Mouse (Mus musculus): ENCODE data around the gene Rbm28. TPM values are rescaled to one million over a fixed set of nuclear protein-coding genes. Genes with fewer than 3 reads are reported as not detected.
"Not testable (repeated sequence)": the region's sequence is repeated elsewhere in the genome, so short reads cannot be mapped to it uniquely, and the experiment has no call there.

Gene Rbm28
- polyA plus RNA-seq, 1 experiment from 2014 or later: 22.8 TPM

- Histone ChIP-seq H3K4me3 (ENCODE audit: inconsistent target) (no peak overlapping the region), H3K36me3 (ENCODE audit: inconsistent target) (no peaks in the 10 kb centered on the region), H3K79me2 (ENCODE audit: inconsistent target) (no peaks in the 10 kb centered on the region), H3K27ac (no peak overlapping the region)
- WGBS (ENCODE audit: missing documents): 51% methylated on average over 7 of the region's 7 CpGs
Observed at GRCm38 (mm10) chr6:29174368-29174767, 9.6 kb upstream of the Rbm28 start.

DNA sequence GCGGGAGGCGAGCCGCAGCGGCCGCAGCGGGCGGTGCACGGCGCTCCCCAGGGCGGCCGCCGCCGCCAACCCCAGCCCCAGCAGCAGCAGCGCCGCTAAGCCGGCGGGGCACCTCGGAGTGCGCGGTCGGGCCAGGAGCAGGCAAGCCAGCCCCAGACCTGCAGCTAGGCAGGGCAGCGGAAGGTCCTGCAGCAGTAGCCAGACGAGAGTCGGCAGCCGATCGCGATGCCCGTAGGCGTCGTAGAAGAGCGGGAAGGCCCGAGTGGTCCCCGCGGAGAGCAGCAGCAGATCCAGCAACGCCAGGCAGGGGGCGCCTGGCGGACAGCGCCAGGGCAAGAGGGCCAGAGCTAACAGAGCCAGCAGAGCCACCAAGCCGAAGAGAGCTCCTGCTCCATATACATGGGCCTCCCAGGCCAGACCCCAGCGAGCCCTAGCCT is 6.2 kb upstream of the Rbm28 start:
- Histone ChIP-seq H3K79me2 (ENCODE audit: inconsistent target) (no peaks in the 10 kb centered on the region), H3K4me3 (ENCODE audit: inconsistent target) (no peak overlapping the region), H3K27ac (no peak overlapping the region), H3K36me3 (ENCODE audit: inconsistent target) (no peaks in the 10 kb centered on the region)
- under 1% methylated on average over 40 of the region's 40 CpGs for WGBS (ENCODE audit: missing documents)

- Histone ChIP-seq H3K27ac (no peak overlapping the region), H3K36me3 (ENCODE audit: inconsistent target) (no peaks in the 10 kb centered on the region), H3K4me3 (ENCODE audit: inconsistent target) (no peak overlapping the region), H3K79me2 (ENCODE audit: inconsistent target) (no peaks in the 10 kb centered on the region)
- 1% methylated on average over 63 of the region's 63 CpGs for WGBS (ENCODE audit: missing documents)
Observed at GRCm38 (mm10) chr6:29170063-29170921, 5.5 kb upstream of the Rbm28 start.

DNA sequence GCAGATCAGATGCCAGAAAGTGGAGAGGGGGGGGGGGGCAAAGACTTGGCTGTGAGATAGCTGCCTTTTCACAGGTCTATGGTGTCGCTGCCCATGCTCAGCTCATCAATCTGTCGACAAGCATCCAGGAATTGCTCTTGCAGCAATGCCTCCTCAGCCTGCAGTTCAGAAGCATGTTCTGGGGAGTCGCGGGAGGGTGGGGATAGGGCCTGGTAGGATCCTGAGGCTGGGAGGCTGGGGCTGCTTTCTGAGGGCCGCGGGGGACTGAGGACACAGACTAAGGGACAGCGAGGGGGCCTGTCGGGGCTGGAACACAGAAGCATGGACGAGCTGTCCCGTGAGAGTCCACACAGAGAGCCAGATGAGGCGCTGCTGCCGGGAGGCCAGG is 4.9 kb upstream of the Rbm28 start:
- Histone ChIP-seq H3K27ac (no peak overlapping the region), H3K79me2 (ENCODE audit: inconsistent target) (no peaks in the 10 kb centered on the region), H3K36me3 (ENCODE audit: inconsistent target) (no peaks in the 10 kb centered on the region), H3K4me3 (ENCODE audit: inconsistent target) (no peak overlapping the region)
- 14% methylated on average over 12 of the region's 12 CpGs for WGBS (ENCODE audit: missing documents)

DNA sequence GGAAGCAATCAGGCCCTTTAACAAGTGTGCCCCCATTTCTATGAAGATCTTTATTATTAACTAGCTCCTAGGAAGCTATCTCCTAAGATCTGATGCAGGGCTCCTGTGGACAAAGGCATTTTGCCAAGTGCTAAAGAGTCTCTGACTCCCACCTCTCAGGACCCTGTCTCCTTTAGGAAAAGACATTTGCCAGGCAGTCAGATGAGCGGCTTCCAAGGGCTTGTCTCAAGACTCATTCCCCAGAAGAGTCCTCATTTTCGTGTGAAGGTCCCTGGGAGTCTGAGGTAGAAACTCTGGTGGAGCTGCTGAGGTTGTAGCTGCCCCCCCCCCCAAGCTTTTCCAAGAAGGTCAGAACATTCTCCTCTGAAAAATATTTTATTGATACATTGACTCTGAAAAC is 4.1 kb upstream of the Rbm28 start:
- peaks cover 4% of the 10 kb centered on the region for H3K79me2 ChIP-seq (ENCODE audit: inconsistent target)
- no peak overlapping the region for H3K27ac ChIP-seq
- no peaks in the 10 kb centered on the region for H3K36me3 ChIP-seq (ENCODE audit: inconsistent target)
- H3K4me3 ChIP-seq (ENCODE audit: inconsistent target): no peak overlapping the region
- WGBS (ENCODE audit: missing documents): 20% methylated on average over 2 of the region's 2 CpGs

DNA sequence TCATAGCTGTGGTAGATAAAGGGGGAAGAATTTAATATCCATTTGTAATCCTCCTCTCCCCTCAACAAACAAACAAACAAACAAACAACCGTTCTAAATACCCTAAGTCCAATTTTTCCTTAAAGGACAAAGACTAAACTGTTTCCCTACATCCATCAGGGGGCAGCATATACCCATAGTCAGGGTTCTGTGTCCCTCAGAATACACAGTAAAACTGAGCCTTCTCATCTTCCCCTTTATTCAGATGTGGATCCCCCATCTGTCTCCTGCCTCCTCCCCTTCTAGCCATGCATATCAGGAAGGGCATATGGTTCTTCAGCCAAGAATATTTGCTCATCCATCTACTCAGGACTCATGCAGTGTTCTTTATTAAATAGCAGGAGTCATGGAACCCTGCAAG is 1.4 kb upstream of the Rbm28 start:
- no peaks in the 10 kb centered on the region for H3K36me3 ChIP-seq (ENCODE audit: inconsistent target)
- H3K4me3 ChIP-seq (ENCODE audit: inconsistent target): no peak overlapping the region
- no peak overlapping the region for H3K27ac ChIP-seq
- H3K79me2 ChIP-seq (ENCODE audit: inconsistent target): peaks cover 31% of the 10 kb centered on the region
- 20% methylated on average over 1 of the region's 1 CpGs for WGBS (ENCODE audit: missing documents)

GRCm38 (mm10) chr6:29161291-29161690 is 3.5 kb downstream of the Rbm28 start:
- not testable (repeated sequence) for H3K27ac ChIP-seq; H3K4me3 ChIP-seq (ENCODE audit: inconsistent target)
- Histone ChIP-seq H3K36me3 (ENCODE audit: inconsistent target) (peaks cover 31% of the 10 kb centered on the region), H3K79me2 (ENCODE audit: inconsistent target) (peaks cover 31% of the 10 kb centered on the region)
- WGBS (ENCODE audit: missing documents): 98% methylated on average over 5 of the region's 5 CpGs

- 95% methylated on average over 2 of the region's 2 CpGs for WGBS (ENCODE audit: missing documents)
- Histone ChIP-seq H3K36me3 (ENCODE audit: inconsistent target) (peaks cover 36% of the 10 kb centered on the region), H3K4me3 (ENCODE audit: inconsistent target) (no peak overlapping the region), H3K27ac (no peak overlapping the region), H3K79me2 (ENCODE audit: inconsistent target) (peaks cover 31% of the 10 kb centered on the region)
Observed at GRCm38 (mm10) chr6:29160786-29161185, 4.0 kb downstream of the Rbm28 start.

GRCm38 (mm10) chr6:29156326-29156725 is 8.5 kb downstream of the Rbm28 start:
- peaks cover 2% of the 10 kb centered on the region; the same call in 1 of the 2 replicates for H3K79me2 ChIP-seq (ENCODE audit: inconsistent target)
- no peak overlapping the region for H3K4me3 ChIP-seq (ENCODE audit: inconsistent target)
- H3K36me3 ChIP-seq (ENCODE audit: inconsistent target): peaks cover 75% of the 10 kb centered on the region
- WGBS (ENCODE audit: missing documents): 95% methylated on average over 5 of the region's 5 CpGs
- H3K27ac ChIP-seq: no peak overlapping the region

DNA sequence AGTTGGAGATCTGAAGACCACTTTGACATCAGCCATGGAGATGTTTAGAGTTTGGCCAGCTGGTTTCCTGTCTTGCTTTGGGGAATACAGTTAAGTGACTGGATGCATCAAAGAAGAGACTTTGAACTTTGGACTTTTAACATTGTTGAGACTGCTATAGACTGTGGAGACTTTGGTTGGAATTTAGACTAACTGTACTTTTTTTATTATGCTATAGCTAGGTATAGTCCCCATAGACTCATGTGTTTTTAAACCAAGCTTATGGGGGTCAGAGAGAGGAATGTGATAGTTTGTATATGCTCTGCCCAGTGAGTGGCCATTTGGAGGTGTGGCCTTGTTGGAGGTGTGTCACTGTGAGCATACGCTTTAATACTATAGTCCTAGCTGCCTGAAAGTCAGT is 14.8 kb downstream of the Rbm28 start:
- 93% methylated on average over 1 of the region's 1 CpGs for WGBS (ENCODE audit: missing documents)
- Histone ChIP-seq H3K79me2 (ENCODE audit: inconsistent target) (no peaks in the 10 kb centered on the region), H3K36me3 (ENCODE audit: inconsistent target) (peaks cover 41% of the 10 kb centered on the region), H3K27ac (no peak overlapping the region), H3K4me3 (ENCODE audit: inconsistent target) (no peak overlapping the region)

- Histone ChIP-seq H3K27ac (no peak overlapping the region), H3K79me2 (ENCODE audit: inconsistent target) (no peaks in the 10 kb centered on the region), H3K4me3 (ENCODE audit: inconsistent target) (no peak overlapping the region), H3K36me3 (ENCODE audit: inconsistent target) (peaks cover 16% of the 10 kb centered on the region; the same call in 1 of the 2 replicates)
- 90% methylated on average over 5 of the region's 5 CpGs for WGBS (ENCODE audit: missing documents)
Observed at GRCm38 (mm10) chr6:29147407-29148010, 17.3 kb downstream of the Rbm28 start.

DNA sequence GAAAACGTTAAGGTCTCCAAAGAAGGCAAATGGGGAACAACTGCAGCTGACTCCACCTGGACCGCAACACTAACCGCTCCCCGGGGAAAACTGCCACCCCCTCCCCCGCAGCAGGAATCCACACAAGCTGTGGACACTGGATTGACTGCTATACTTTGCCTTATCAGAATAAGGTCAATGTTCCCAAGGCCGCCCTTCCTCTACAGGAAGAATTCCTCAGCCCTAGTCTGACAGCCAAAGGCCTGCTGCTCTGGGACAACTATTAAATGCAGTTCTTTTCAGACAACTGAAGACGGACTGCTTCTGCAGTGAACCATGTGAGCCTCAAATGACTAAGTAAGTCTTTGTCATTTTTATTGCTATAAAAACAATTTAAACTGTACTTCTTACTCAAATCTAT is 18.2 kb downstream of the Rbm28 start:
- Histone ChIP-seq H3K4me3 (ENCODE audit: inconsistent target) (no peak overlapping the region), H3K36me3 (ENCODE audit: inconsistent target) (peaks cover 10% of the 10 kb centered on the region; the same call in 1 of the 2 replicates), H3K27ac (no peak overlapping the region), H3K79me2 (ENCODE audit: inconsistent target) (no peaks in the 10 kb centered on the region)
- WGBS (ENCODE audit: missing documents): 81% methylated on average over 7 of the region's 7 CpGs

- H3K36me3 ChIP-seq (ENCODE audit: inconsistent target): peaks cover 9% of the 10 kb centered on the region; the same call in 1 of the 2 replicates
- no peak overlapping the region for H3K27ac ChIP-seq
- WGBS (ENCODE audit: missing documents): 90% methylated on average over 12 of the region's 12 CpGs
Observed at GRCm38 (mm10) chr6:29145456-29146307, 19.1 kb downstream of the Rbm28 start.

DNA sequence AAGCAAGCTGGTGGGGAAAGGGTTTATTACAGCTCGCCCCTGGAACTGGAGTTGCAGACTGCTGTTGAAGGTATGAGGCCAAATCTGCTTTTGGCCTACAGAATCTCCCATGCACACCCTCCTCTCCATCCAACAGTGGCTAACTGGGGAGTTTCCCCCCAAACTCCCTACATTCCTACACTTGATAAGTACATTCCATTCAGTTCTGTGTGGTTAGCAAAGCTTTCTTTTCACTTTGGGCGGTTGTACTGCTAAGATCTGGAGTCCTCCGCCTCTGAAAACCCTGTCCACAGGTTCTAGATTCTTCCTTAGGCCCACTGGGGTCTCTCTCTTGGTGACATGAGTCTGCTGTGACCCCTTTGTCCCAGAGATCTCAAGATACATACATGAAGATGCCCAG is 19.8 kb downstream of the Rbm28 start:
- H3K4me3 ChIP-seq (ENCODE audit: inconsistent target): no peak overlapping the region
- peaks cover 7% of the 10 kb centered on the region; the same call in 1 of the 2 replicates for H3K36me3 ChIP-seq (ENCODE audit: inconsistent target)
- WGBS (ENCODE audit: missing documents): 100% methylated on average over 3 of the region's 3 CpGs
- no peak overlapping the region for H3K27ac ChIP-seq
- H3K79me2 ChIP-seq (ENCODE audit: inconsistent target): no peaks in the 10 kb centered on the region

More at GRCm38 (mm10) chr6:29145456-29146307, 19.1 kb downstream of the Rbm28 start:
- no peaks in the 10 kb centered on the region for H3K79me2 ChIP-seq (ENCODE audit: inconsistent target)
- H3K4me3 ChIP-seq (ENCODE audit: inconsistent target): no peak overlapping the region

Measured in macrophage (primary cell).